Mouse (Mus musculus) lung, postnatal 0 days (tissue): Measurements from ENCODE around the gene Dcaf6. TPM values are rescaled to one million over a fixed set of nuclear protein-coding genes. Genes with fewer than 3 reads are reported as not detected.

ENCODE experiments used
- ATAC-seq: fragments of 200-750 bp; cut with Nextera tagmentation; 2 replicates; pipeline ENCODE4 v1.8.0; 2017; ENCODE audit warnings: moderate library complexity
- DNase-seq: peaks from one replicate; pipeline ENCODE4 v3.0.0-alpha.2; 2016; ENCODE audit warnings: low spot score
- H3K27ac ChIP-seq: fragments of 300-500 bp; sonication (generic); 2 replicates; pipeline ENCODE4 v1.5.1; 2014; ENCODE audit warnings: antibody characterized with exemption, mild to moderate bottlenecking, low read length, mixed read lengths
- H3K27me3 ChIP-seq: fragments of 300-500 bp; sonication (generic); replicated peaks from 2 replicates; pipeline ENCODE4 v1.6.1; 2014; ENCODE audit warnings: low read length, mixed read lengths; ENCODE audit not compliant: insufficient read depth
- H3K36me3 ChIP-seq: fragments of 300-500 bp; sonication (generic); 2 replicates; pipeline ENCODE4 v1.6.1; 2014; ENCODE audit warnings: low read length, mixed read lengths; ENCODE audit not compliant: insufficient read depth
- H3K4me1 ChIP-seq: fragments of 300-500 bp; sonication (generic); 2 replicates; pipeline ENCODE4 v1.6.1; 2014; ENCODE audit warnings: antibody characterized with exemption, low read depth, low read length, mixed read lengths; ENCODE audit not compliant: insufficient read depth
- H3K4me2 ChIP-seq: fragments of 300-500 bp; sonication (generic); replicated peaks from 2 replicates; pipeline ENCODE4 v1.6.1; 2014; ENCODE audit warnings: low read depth, mild to moderate bottlenecking, low read length, moderate library complexity, mixed read lengths
- H3K4me3 ChIP-seq: fragments of 300-500 bp; sonication (generic); 2 replicates; pipeline ENCODE4 v1.5.1; 2014; ENCODE audit warnings: low read depth, low read length
- H3K9ac ChIP-seq: fragments of 300-500 bp; sonication (generic); replicated peaks from 2 replicates; pipeline ENCODE4 v1.6.1; 2014; ENCODE audit warnings: low read depth, mild to moderate bottlenecking
- H3K9me3 ChIP-seq: fragments of 300-500 bp; sonication (generic); 2 replicates; pipeline ENCODE4 v1.6.1; 2016; ENCODE audit warnings: low read length, mixed read lengths
- CTCF ChIP-seq: IDR thresholded peaks from 2 replicates; pipeline ENCODE4 v1.5.1; 2016; ENCODE audit warnings: antibody characterized with exemption, mild to moderate bottlenecking
- EP300 ChIP-seq: IDR thresholded peaks from 2 replicates; pipeline ENCODE4 v1.6.1; 2016; ENCODE audit warnings: antibody characterized with exemption, mild to moderate bottlenecking, control low read depth
- WGBS: fragments of 180-500 bp; shearing (Covaris S2); extraction: QIAGEN DNeasy Blood & Tissue Kit; methylation state at CpG from one replicate; pipeline ENCODE4 v1.1.7; 2014; 5-methylcytosine and 5-hydroxymethylcytosine counted together
- polyA plus RNA-seq: library from polyadenylated mRNA; unstranded; fragments of >200 nt; fragmentation: Nextera tagmentation; extraction: Ambion mirVana; gene quantifications from 2 replicates; pipeline ENCODE4 v1.2.1, GENCODE M21; 2015

Gene Dcaf6
- polyA plus RNA-seq, 1 experiment from 2014 or later: 22.3 TPM

DNA sequence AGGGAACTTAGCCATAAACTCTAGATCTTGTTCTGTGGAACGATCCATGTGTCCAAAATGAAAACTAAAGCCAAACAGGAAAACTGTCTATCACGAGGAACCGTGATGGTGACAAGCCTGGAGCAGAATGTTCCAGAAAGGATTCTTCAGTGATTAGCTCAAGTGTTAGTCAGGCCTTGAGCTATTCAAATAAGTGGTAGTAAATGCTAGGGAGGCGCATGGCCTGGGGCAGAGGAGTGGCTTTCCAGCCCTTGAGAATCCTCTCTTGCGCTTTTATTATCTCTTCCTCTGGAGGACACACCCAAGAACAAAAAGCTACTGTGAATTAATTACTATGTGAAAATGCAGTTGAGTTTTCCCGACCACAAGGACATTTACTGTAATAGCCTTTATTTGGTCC is 168.7 kb downstream of the Dcaf6 start:
- H3K27ac ChIP-seq: no peak overlapping the region
- no peak overlapping the region for H3K9ac ChIP-seq
- DNase-seq: no peak
- no peaks in the 10 kb centered on the region for H3K36me3 ChIP-seq
- no peak overlapping the region for H3K4me3 ChIP-seq
- no peak for TF ChIP-seq EP300
- no peak for TF ChIP-seq CTCF
- no peak overlapping the region for H3K4me2 ChIP-seq
- WGBS: 76% methylated on average over 6 of the region's 6 CpGs
- no peak for ATAC-seq
- no peaks in the 10 kb centered on the region for H3K27me3 ChIP-seq
- no peaks in the 10 kb centered on the region for H3K4me1 ChIP-seq
- H3K9me3 ChIP-seq: no peaks in the 10 kb centered on the region

DNA sequence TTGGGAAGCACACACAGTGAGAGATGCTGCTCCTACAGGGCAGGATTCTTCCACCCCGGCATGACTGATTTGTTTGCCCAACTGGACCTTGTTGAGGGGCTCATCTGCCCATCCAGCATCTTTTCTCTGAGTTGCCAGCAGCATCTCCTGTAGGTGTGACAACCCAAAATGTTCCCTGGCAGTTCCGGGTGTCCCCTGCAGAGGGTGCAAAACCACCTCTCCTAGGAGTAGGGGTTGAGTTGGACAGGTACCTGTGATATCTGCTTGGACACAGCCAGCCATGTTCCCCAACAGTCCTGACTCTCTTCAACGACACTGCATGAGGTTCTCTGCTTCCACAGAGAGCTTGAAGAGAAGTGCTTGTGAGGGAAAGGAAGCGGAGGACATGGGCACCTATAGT is 170.4 kb downstream of the Dcaf6 start:
- Histone ChIP-seq H3K27ac (no peak overlapping the region), H3K4me1 (no peaks in the 10 kb centered on the region), H3K9me3 (no peaks in the 10 kb centered on the region), H3K27me3 (no peaks in the 10 kb centered on the region), H3K36me3 (no peaks in the 10 kb centered on the region), H3K4me3 (no peak overlapping the region), H3K9ac (no peak overlapping the region), H3K4me2 (no peak overlapping the region)
- 84% methylated on average over 4 of the region's 4 CpGs for WGBS
- TF ChIP-seq CTCF (peak; percentile 64), EP300 (no peak)
- DNase-seq: peak; percentile 25
- no peak for ATAC-seq

DNA sequence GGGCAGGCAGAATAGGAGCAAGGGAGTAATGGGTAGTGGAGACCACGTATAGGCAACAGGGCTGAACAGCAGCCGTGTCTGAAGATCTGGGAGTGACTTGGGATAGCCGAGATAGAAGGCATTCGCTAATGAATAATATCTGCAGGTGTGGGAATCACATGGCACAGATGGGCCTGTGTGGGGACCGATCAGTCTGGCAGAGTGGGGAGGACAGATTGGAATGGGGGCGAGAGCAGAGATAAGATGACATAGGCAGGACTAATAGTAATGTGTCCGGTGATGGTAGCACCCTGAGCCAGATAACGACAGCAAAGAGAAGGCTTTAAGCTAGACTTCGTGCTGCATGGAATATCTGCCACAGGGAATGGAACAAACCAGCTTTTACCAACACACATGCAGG is 172.1 kb downstream of the Dcaf6 start:
- no peak overlapping the region for H3K4me3 ChIP-seq
- no peaks in the 10 kb centered on the region for H3K4me1 ChIP-seq
- ATAC-seq (no peak), DNase-seq (no peak)
- no peak overlapping the region for H3K9ac ChIP-seq
- H3K4me2 ChIP-seq: no peak overlapping the region
- H3K36me3 ChIP-seq: no peaks in the 10 kb centered on the region
- H3K9me3 ChIP-seq: no peaks in the 10 kb centered on the region
- 85% methylated on average over 9 of the region's 9 CpGs for WGBS
- TF ChIP-seq CTCF (no peak), EP300 (no peak)
- no peak overlapping the region for H3K27ac ChIP-seq
- H3K27me3 ChIP-seq: no peaks in the 10 kb centered on the region

DNA sequence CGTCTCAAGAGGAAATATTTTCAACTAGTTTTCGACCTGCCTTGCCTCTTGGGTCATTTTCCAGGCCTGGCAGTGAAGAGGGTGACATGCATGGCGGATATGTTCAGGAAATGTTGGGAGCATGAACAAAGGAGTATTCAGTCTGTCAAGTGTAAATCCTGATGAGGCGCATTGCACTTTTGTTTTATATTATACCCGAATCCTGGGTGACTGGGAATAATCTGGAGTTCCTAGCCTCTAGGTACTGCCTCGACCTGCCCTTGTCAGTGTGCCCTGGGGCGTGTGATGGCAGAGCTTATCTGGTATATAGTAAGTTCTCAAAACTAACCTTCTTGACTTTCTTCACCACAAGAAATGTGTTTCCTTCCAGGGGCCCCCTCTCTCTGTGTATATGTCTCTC is 176.2 kb downstream of the Dcaf6 start:
- no peak for ATAC-seq
- TF ChIP-seq EP300 (no peak), CTCF (no peak)
- no peaks in the 10 kb centered on the region for H3K9me3 ChIP-seq
- H3K9ac ChIP-seq: no peak overlapping the region
- H3K4me3 ChIP-seq: no peak overlapping the region
- no peak for DNase-seq
- peaks cover 8% of the 10 kb centered on the region; the same call in 1 of the 2 replicates for H3K4me1 ChIP-seq
- WGBS: 56% methylated on average over 7 of the region's 7 CpGs
- no peak overlapping the region for H3K27ac ChIP-seq
- H3K36me3 ChIP-seq: no peaks in the 10 kb centered on the region
- H3K4me2 ChIP-seq: no peak overlapping the region
- H3K27me3 ChIP-seq: no peaks in the 10 kb centered on the region

DNA sequence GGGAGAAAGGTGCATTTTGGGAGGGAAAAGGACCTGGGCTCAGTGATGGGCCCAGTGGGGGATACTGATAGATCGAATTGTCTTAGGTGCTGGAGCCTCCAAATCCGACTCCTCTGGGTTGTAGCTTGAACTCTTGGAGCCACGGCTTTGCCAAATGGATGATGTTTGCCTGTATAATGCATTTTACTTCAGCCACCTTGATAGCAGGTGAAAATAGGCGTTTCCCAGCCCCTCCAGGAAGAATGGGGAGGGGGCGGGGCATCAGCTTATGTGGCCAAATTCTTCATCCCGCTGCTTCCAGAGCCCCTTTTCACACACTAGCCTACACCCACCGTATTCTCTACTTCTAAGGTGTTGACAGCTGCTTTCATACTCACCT is 177.3 kb downstream of the Dcaf6 start:
- Histone ChIP-seq H3K27ac (no peak overlapping the region), H3K27me3 (no peaks in the 10 kb centered on the region), H3K4me3 (no peak overlapping the region), H3K9ac (no peak overlapping the region), H3K36me3 (no peaks in the 10 kb centered on the region), H3K4me1 (peaks cover 8% of the 10 kb centered on the region; the same call in 1 of the 2 replicates), H3K9me3 (no peaks in the 10 kb centered on the region), H3K4me2 (peak overlapping the region; percentile 95)
- DNase-seq (no peak), ATAC-seq (no peak)
- TF ChIP-seq CTCF: no peak
- TF ChIP-seq EP300: no peak
- WGBS: 19% methylated on average over 7 of the region's 7 CpGs

DNA sequence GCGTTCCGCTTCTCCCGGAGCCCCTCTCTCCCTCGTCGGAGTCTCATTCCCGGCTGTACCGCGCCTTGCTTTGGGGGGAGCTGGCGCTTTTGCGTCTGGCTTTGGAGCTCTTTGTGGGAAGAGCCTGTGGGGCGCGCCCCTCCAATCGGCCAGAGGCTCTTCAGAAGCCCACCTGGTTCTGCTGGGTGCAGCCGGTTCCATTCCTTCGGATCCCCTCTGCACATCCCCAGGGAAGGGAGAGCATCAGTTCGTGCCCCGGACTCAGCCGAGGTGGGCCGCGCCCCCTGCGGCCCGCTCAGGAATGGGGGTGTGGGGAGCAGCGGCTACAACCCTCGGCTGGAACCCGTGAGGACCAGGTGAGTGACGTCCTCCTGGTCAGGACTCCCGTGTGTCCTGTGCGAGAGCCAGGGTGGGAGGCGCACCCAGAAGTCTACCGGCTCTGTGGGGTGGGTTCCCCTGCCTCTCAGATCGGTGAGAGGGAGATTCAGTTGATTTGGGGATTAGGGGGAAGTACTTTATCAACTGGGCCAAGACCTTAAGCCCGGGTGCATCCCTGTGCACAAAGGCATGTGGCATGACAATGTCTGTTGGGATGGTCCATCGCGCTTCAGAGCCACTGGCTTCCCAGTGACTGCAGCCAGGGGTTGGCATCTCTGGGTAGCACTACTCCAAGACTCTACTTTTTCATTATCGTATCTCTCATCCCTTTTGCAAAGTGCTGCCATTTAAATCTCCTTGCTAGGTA is 177.9 kb downstream of the Dcaf6 start:
- ATAC-seq (peak; percentile 18), DNase-seq (no peak)
- TF ChIP-seq EP300 (no peak), CTCF (0 out of 2 replicates have a peak, but pooled peaks have one; percentile 5)
- no peak overlapping the region for H3K27ac ChIP-seq
- peak overlapping the region; percentile 95 for H3K4me2 ChIP-seq
- 2% methylated on average over 29 of the region's 35 CpGs for WGBS
- H3K36me3 ChIP-seq: no peaks in the 10 kb centered on the region
- H3K4me3 ChIP-seq: peak overlapping the region; percentile 56
- no peaks in the 10 kb centered on the region for H3K9me3 ChIP-seq
- H3K4me1 ChIP-seq: peaks cover 8% of the 10 kb centered on the region; the same call in 1 of the 2 replicates
- H3K27me3 ChIP-seq: no peaks in the 10 kb centered on the region
- H3K9ac ChIP-seq: peak overlapping the region; percentile 41
